Mouse (Mus musculus) CH12.LX (cell line): Measurements from ENCODE around the gene Bphl.
A peak's percentile ranks its signal among the peaks of the same experiment; 100 is the strongest.

ENCODE experiments used
- CHD1 ChIP-seq: IDR thresholded peaks from 2 replicates; pipeline ENCODE4 v1.6.1; 2012; ENCODE audit warnings: low read depth, low read length, improper control_type of control experiment, inconsistent platforms
- CHD2 ChIP-seq: IDR thresholded peaks from 2 replicates; pipeline ENCODE4 v1.6.1; 2011; ENCODE audit warnings: low read length, improper control_type of control experiment
- CTCF ChIP-seq, 2 experiments: IDR thresholded peaks in 1 of 2; conservative IDR thresholded peaks in 1 of 2; 2 replicates each; pipeline ENCODE4 v1.5.1; 2011 to 2012; ENCODE audit warnings: low read depth in 2 of 2, low read length in 2 of 2, improper control_type of control experiment in 1 of 2, inconsistent platforms in 1 of 2, mild to moderate bottlenecking in 1 of 2, moderate library complexity in 1 of 2
- ELF1 ChIP-seq: IDR thresholded peaks from 2 replicates; pipeline ENCODE4 v1.6.1; 2014; ENCODE audit warnings: low read depth, mild to moderate bottlenecking, inconsistent platforms, low read length, improper control_type of control experiment
- EP300 ChIP-seq: IDR thresholded peaks from 2 replicates; pipeline ENCODE4 v1.6.1; 2011; ENCODE audit warnings: low read length, improper control_type of control experiment
- JUN ChIP-seq: IDR thresholded peaks from 2 replicates; pipeline ENCODE4 v1.6.1; 2011; ENCODE audit warnings: low read depth, mild to moderate bottlenecking, low read length, improper control_type of control experiment, moderate library complexity; ENCODE audit not compliant: insufficient read depth
- MAFK ChIP-seq: IDR thresholded peaks from 2 replicates; pipeline ENCODE4 v1.6.1; 2011; ENCODE audit warnings: low read length, improper control_type of control experiment; ENCODE audit not compliant: insufficient replicate concordance
- MEF2A ChIP-seq: IDR thresholded peaks from 2 replicates; pipeline ENCODE4 v1.6.1; 2014; ENCODE audit warnings: low read depth, mild to moderate bottlenecking, inconsistent platforms, low read length, improper control_type of control experiment, borderline replicate concordance
- PAX5 ChIP-seq: IDR thresholded peaks from 2 replicates; pipeline ENCODE4 v1.6.1; 2012; ENCODE audit warnings: low read length, inconsistent platforms, mixed read lengths
- POLR2A ChIP-seq: IDR thresholded peaks from 2 replicates; pipeline ENCODE4 v1.6.1; 2011; ENCODE audit warnings: low read depth, mild to moderate bottlenecking, improper control_type of control experiment, low read length
- RCOR1 ChIP-seq: conservative IDR thresholded peaks from 2 replicates; pipeline ENCODE4 v1.6.1; 2012; ENCODE audit warnings: low read depth, mild to moderate bottlenecking, inconsistent platforms, low read length, improper control_type of control experiment
- SIN3A ChIP-seq: IDR thresholded peaks from 2 replicates; pipeline ENCODE4 v1.6.1; 2012; ENCODE audit warnings: low read length, improper control_type of control experiment, inconsistent platforms
- TBP ChIP-seq: conservative IDR thresholded peaks from 2 replicates; pipeline ENCODE4 v1.6.1; 2011; ENCODE audit warnings: low read depth, low read length, improper control_type of control experiment
- ZC3H11A ChIP-seq: IDR thresholded peaks from 2 replicates; pipeline ENCODE4 v1.6.1; 2012; ENCODE audit warnings: low read depth, mild to moderate bottlenecking, inconsistent platforms, low read length, improper control_type of control experiment

DNA sequence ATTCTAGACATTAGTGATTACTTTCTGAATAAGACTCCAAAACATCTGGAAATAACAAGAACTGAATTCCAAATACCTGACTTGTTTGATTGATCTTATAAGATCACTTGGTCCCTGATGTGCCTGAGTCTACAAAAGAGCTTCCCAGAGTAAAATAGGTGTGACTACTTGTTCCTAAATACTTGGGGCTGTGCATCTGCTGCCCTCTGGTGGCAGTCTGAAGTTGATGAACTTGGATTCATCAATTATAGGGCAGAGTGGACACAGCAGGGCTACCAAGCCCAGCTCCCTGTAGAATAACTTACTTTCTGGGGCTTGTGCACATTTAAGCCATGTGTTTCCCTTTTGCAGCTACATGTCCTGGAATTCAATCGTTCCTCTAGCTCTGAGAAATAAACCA is 42.2 kb upstream of the Bphl start:
- TF ChIP-seq POLR2A (no peak), CTCF (conservative IDR thresholded peaks at IDR 0.05 in 1 of 2, IDR thresholded peaks at IDR 0.05 in 1 of 2; ENCODE audit: low read depth in 2 of 2, low read length in 2 of 2) (peak; percentile 69 to 90), RCOR1 (no peak), MAFK (no peak), EP300 (no peak), TBP (no peak), CHD1 (no peak), CHD2 (no peak), ZC3H11A (peak; percentile 13; the same call in 1 of the 2 replicates), PAX5 (no peak), SIN3A (no peak), JUN (no peak), MEF2A (no peak), ELF1 (no peak)
